Mouse (Mus musculus): ENCODE results near the gene Gramd2. TPM values are rescaled to one million over a fixed set of nuclear protein-coding genes. Genes with fewer than 3 reads are reported as not detected.

Gramd2 gene
- 9.4 TPM for polyA plus RNA-seq (2015; fragmentation: Illumina TruSeq; extraction: RNeasy Lipid Tissue Mini Kit (QIAGEN cat#74804); ENCODE audit: low read depth, low replicate concordance)

GRCm38 (mm10) chr9:59679678-59680533 lies at the start of gene Gramd2:
Gene Gramd2 (plus strand): TSS chr9:59680144.

GRCm38 (mm10) chr9:59655958-59656634 lies 23.8 kb upstream of the Gramd2 start, which contains the start of gene Pkm:
Gene Pkm (plus strand): TSS chr9:59656368.

GRCm38 (mm10) chr9:59750267-59751065 lies 70.5 kb downstream of the Gramd2 start, which contains the start of the genes Senp8 and Myo9a:
Gene Senp8 (minus strand): TSS chr9:59750710.
Gene Myo9a (plus strand): TSS chr9:59750896.

Other genes with a start within 250 kb of the Gramd2 start
- gene Arih1, start 193.5 kb upstream of the Gramd2 start, polyA plus RNA-seq (2015; fragmentation: Illumina TruSeq; extraction: RNeasy Lipid Tissue Mini Kit (QIAGEN cat#74804); ENCODE audit: low read depth, low replicate concordance): 58.7 TPM
- gene Hexa, start 140.6 kb upstream of the Gramd2 start, polyA plus RNA-seq (2015; fragmentation: Illumina TruSeq; extraction: RNeasy Lipid Tissue Mini Kit (QIAGEN cat#74804); ENCODE audit: low read depth, low replicate concordance): 60.8 TPM
- gene Tmem202, start 140.3 kb upstream of the Gramd2 start, polyA plus RNA-seq (2015; fragmentation: Illumina TruSeq; extraction: RNeasy Lipid Tissue Mini Kit (QIAGEN cat#74804); ENCODE audit: low read depth, low replicate concordance): 5.1 TPM
- 18.1 TPM for gene Celf6, start 102.2 kb upstream of the Gramd2 start, polyA plus RNA-seq (2015; fragmentation: Illumina TruSeq; extraction: RNeasy Lipid Tissue Mini Kit (QIAGEN cat#74804); ENCODE audit: low read depth, low replicate concordance)
- 119 TPM for gene Parp6, start 62.9 kb upstream of the Gramd2 start, polyA plus RNA-seq (2015; fragmentation: Illumina TruSeq; extraction: RNeasy Lipid Tissue Mini Kit (QIAGEN cat#74804); ENCODE audit: low read depth, low replicate concordance)
- gene Pkm, start 23.8 kb upstream of the Gramd2 start, polyA plus RNA-seq (2015; fragmentation: Illumina TruSeq; extraction: RNeasy Lipid Tissue Mini Kit (QIAGEN cat#74804); ENCODE audit: low read depth, low replicate concordance): 1,370 TPM
- gene Senp8, start 70.6 kb downstream of the Gramd2 start, polyA plus RNA-seq (2015; fragmentation: Illumina TruSeq; extraction: RNeasy Lipid Tissue Mini Kit (QIAGEN cat#74804); ENCODE audit: low read depth, low replicate concordance): 9.9 TPM
- gene Myo9a, start 70.8 kb downstream of the Gramd2 start, polyA plus RNA-seq (2015; fragmentation: Illumina TruSeq; extraction: RNeasy Lipid Tissue Mini Kit (QIAGEN cat#74804); ENCODE audit: low read depth, low replicate concordance): 26.6 TPM

Measured in brain, adult 10 weeks (tissue).